Mouse (Mus musculus) liver, adult 2 months (tissue): ENCODE results near the gene Satb2.

ENCODE experiments used
- CTCF ChIP-seq: fragments of 200-500 bp; IDR thresholded peaks from 2 replicates; pipeline ENCODE4 v1.5.1; 2011; ENCODE audit warnings: low read depth, low read length, control low read depth
- POLR2A ChIP-seq: fragments of 200-500 bp; IDR thresholded peaks from 2 replicates; pipeline ENCODE4 v1.6.1; 2011; ENCODE audit warnings: low read length, control low read depth; ENCODE audit not compliant: insufficient read depth; ENCODE audit errors: extremely low read depth

DNA sequence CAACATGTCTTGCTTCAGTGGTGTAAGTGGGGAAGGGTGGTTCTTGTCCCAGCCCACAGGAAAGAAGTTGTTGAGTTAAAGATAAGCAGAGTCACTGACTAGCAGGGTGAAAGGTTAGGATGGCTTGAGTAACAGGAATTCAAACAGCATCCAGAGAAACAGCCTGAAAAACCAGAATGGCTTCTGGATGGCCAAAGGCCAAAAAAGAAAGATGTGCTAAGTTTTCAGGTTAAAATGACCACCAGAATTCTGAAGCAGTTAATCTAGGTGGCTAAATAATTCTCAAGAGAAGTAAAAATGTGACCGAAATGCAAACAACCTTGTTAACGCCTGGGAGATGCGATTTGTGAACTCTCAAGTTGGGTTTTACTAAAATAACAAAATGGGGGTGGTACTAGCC, 167.0 kb downstream of the Satb2 start:
- TF ChIP-seq POLR2A, result no peak
- no peak for TF ChIP-seq CTCF
